Mouse (Mus musculus) ES-Bruce4 (cell line): Measurements from ENCODE around the gene Fam110c. TPM values are rescaled to one million over a fixed set of nuclear protein-coding genes. Genes with fewer than 3 reads are reported as not detected.
A peak's percentile ranks its signal among the peaks of the same experiment; 100 is the strongest.

Experiments used
- H3K27ac ChIP-seq: 2 replicates; pipeline ENCODE4 v1.5.1; 2012; ENCODE audit warnings: low read length, inconsistent platforms; ENCODE audit not compliant: insufficient read depth
- H3K27me3 ChIP-seq: 2 replicates; pipeline ENCODE4 v1.6.1; 2012; ENCODE audit warnings: mild to moderate bottlenecking, low read length, inconsistent platforms; ENCODE audit not compliant: control insufficient read depth, poor library complexity, insufficient read depth, severe bottlenecking
- H3K36me3 ChIP-seq: 2 replicates; pipeline ENCODE4 v1.6.1; 2012; ENCODE audit warnings: inconsistent platforms, mild to moderate bottlenecking, low read length, moderate library complexity; ENCODE audit not compliant: control insufficient read depth, poor library complexity, insufficient read depth, severe bottlenecking
- H3K4me1 ChIP-seq: one replicate; pipeline ENCODE4 v1.8.1; 2011; ENCODE audit warnings: low read length; ENCODE audit not compliant: control insufficient read depth, insufficient read depth
- H3K4me3 ChIP-seq: 2 replicates; pipeline ENCODE4 v1.5.1; 2011; ENCODE audit warnings: low read depth, mild to moderate bottlenecking, low read length
- H3K9ac ChIP-seq: 2 replicates; pipeline ENCODE4 v1.6.1; 2012; ENCODE audit warnings: low read depth, mild to moderate bottlenecking, inconsistent platforms; ENCODE audit not compliant: poor library complexity, severe bottlenecking
- H3K9me3 ChIP-seq: replicated peaks from 2 replicates; pipeline ENCODE4 v1.6.1; 2012; ENCODE audit warnings: mild to moderate bottlenecking, low read length, inconsistent platforms; ENCODE audit not compliant: control insufficient read depth, poor library complexity, insufficient read depth, severe bottlenecking
- CTCF ChIP-seq: IDR thresholded peaks from one replicate; pipeline ENCODE4 v1.8.1; 2011; ENCODE audit warnings: low read depth, low read length
- EP300 ChIP-seq: IDR thresholded peaks from 2 replicates; pipeline ENCODE4 v1.6.1; 2011; ENCODE audit warnings: low read depth, low read length; ENCODE audit not compliant: insufficient read depth
- POLR2A ChIP-seq: IDR thresholded peaks from one replicate; pipeline ENCODE4 v1.8.1; 2011; ENCODE audit warnings: low read length; ENCODE audit not compliant: insufficient read depth
- polyA plus RNA-seq: library from polyadenylated mRNA; stranded (reverse); fragments of >200 nt; gene quantifications from 2 replicates; pipeline ENCODE4 v1.2.4, GENCODE M21; 2011; ENCODE audit warnings: low read depth; ENCODE audit not compliant: missing spikeins, insufficient read depth, insufficient read length

The Fam110c gene
- polyA plus RNA-seq, 1 experiment, result 2.6 TPM

GRCm38 (mm10) chr12:31122892-31123622 is 49.4 kb downstream of the Fam110c start:
- TF ChIP-seq CTCF (no peak), EP300 (no peak), POLR2A (no peak)

DNA sequence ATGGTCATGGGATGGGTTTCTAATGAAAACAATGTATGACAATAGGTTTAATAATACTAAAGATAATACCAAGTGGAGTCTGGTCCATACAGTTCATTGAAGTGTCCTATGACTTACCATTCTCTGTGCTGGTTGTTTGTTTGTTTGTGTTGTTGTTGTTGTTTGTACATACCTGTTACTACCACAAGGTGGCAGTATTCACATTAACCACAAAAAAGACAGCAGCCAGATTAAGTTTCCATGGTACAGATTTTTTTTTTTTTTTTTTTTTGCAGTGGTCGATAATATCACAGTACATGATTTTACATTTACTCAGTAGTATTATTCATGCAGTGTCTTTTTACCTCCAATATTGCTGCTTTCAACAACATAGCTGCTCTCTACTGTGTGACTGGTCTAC is 52.4 kb downstream of the Fam110c start:
- H3K4me3 ChIP-seq, result no peak overlapping the region
- H3K36me3 ChIP-seq, result no peaks in the 10 kb centered on the region
- no peak overlapping the region for H3K27ac ChIP-seq
- H3K27me3 ChIP-seq, result no peaks in the 10 kb centered on the region
- no peaks in the 10 kb centered on the region for H3K9me3 ChIP-seq
- no peaks in the 10 kb centered on the region for H3K4me1 ChIP-seq
- no peak for TF ChIP-seq POLR2A
- TF ChIP-seq CTCF, result peak; percentile 29
- H3K9ac ChIP-seq, result no peak overlapping the region

More at GRCm38 (mm10) chr12:31122892-31123622, 49.4 kb downstream of the Fam110c start:
- no peaks in the 10 kb centered on the region for H3K27me3 ChIP-seq
- no peak overlapping the region for H3K27ac ChIP-seq
- no peaks in the 10 kb centered on the region for H3K9me3 ChIP-seq
- H3K9ac ChIP-seq, result no peak overlapping the region
- H3K36me3 ChIP-seq, result no peaks in the 10 kb centered on the region
- no peak overlapping the region for H3K4me3 ChIP-seq
- H3K4me1 ChIP-seq, result no peaks in the 10 kb centered on the region

GRCm38 (mm10) chr12:31129548-31129947 is 55.9 kb downstream of the Fam110c start:
- H3K4me3 ChIP-seq, result no peak overlapping the region
- H3K4me1 ChIP-seq, result no peaks in the 10 kb centered on the region
- no peak overlapping the region for H3K9ac ChIP-seq
- H3K27ac ChIP-seq, result no peak overlapping the region
- H3K36me3 ChIP-seq, result no peaks in the 10 kb centered on the region
- no peak for TF ChIP-seq POLR2A
- TF ChIP-seq EP300, result no peak
- TF ChIP-seq CTCF, result no peak
- no peaks in the 10 kb centered on the region for H3K9me3 ChIP-seq
- H3K27me3 ChIP-seq, result no peaks in the 10 kb centered on the region

Other genes starting within 250 kb of the Fam110c start
- gene Alkal2, start 189.5 kb upstream of the Fam110c start, polyA plus RNA-seq, result not detected in 2 replicates
- 105 and 121 TPM in 2 replicates for gene Acp1, start 162.3 kb upstream of the Fam110c start, polyA plus RNA-seq
- 11.3 and 13.2 TPM in 2 replicates for gene Sh3yl1, start 162.2 kb upstream of the Fam110c start, polyA plus RNA-seq
- not detected in 2 replicates for gene Gm6993, start 166.9 kb downstream of the Fam110c start, polyA plus RNA-seq
- gene Lamb1, start 191.4 kb downstream of the Fam110c start, polyA plus RNA-seq, result 142 and 163 TPM in 2 replicates